ENCODE assay signal across 7 mouse cellular contexts in genomic region chr2:38338990-38339909, GRCm38 (mm10). TPM values are rescaled to one million over a fixed set of nuclear protein-coding genes. Genes with fewer than 3 reads are reported as not detected.
DNase-seq lines count a peak whose midpoint lies in the region; ATAC-seq and TF ChIP-seq lines count a peak whose summit lies in the region.

Gene Lhx2 (plus strand): TSS chr2:38339281.

- intact Hi-C loops in left cerebral cortex, postnatal 10 days (cut with DNase I) = no loop called here

- H3K27ac ChIP-seq in liver, adult 2 months (replicated peaks; ENCODE audit: insufficient read depth, low read depth, low read length) = no peak within 1 kb of the TSS

- no peaks in the 10 kb centered on the region; the same call in 1 of the 2 replicates for H3K4me1 ChIP-seq in liver, adult 2 months (ENCODE audit: control insufficient read depth, insufficient read depth, low read length)

- no peak for TF ChIP-seq POLR2A in liver, adult 2 months (IDR thresholded peaks at IDR 0.05; ENCODE audit: extremely low read depth, insufficient read depth, low read length)

- 1% methylated on average over 74 of the region's 92 CpGs for WGBS in liver, adult 2 months

- TF ChIP-seq CTCF in liver, adult 2 months (IDR thresholded peaks at IDR 0.05; ENCODE audit: low read depth, low read length) = no peak

- H3K36me3 ChIP-seq in liver, adult 2 months (ENCODE audit: control insufficient read depth, insufficient read depth, low read length) = no peaks in the 10 kb centered on the region

- H3K79me2 ChIP-seq in liver, adult 2 months (ENCODE audit: control insufficient read depth, insufficient read depth, low read length) = no peaks in the 10 kb centered on the region

- H3K9ac ChIP-seq in liver, adult 2 months (ENCODE audit: low read depth, low read length) = peak within 1 kb of the TSS; percentile 63

- DNase-seq in liver, adult 2 months (ENCODE audit: extremely low read depth, low read depth, low spot score) = no peak
- DNase-seq in liver = no peak
- DNase-seq in left cerebral cortex, postnatal 10 days (ENCODE audit: extremely low spot score in 1 of 2, low spot score in 2 of 2) = peak in 1 of 2 experiments; percentile 64
- peak; percentile 74 for DNase-seq in neural tube, embryonic 10.5 days (ENCODE audit: extremely low spot score, low spot score)
- DNase-seq in urinary bladder, postnatal 25 days (ENCODE audit: low spot score) = no peak

- peaks cover 29% of the 10 kb centered on the region for H3K27me3 ChIP-seq in liver, adult 2 months (ENCODE audit: control insufficient read depth, insufficient read depth, low read length)

- peak within 1 kb of the TSS; percentile 59 for H3K4me3 ChIP-seq in liver, adult 2 months (ENCODE audit: insufficient read depth, low read depth, low read length)

- 0 out of 2 replicates have a peak, but pooled peaks have one; percentile 13 for ATAC-seq in common myeloid progenitor, adult 5-6 weeks (replicated peaks; ENCODE audit: low read depth, poor library complexity, severe bottlenecking)
- ATAC-seq in granulocyte monocyte progenitor cell, adult 5-6 weeks (replicated peaks; ENCODE audit: poor library complexity, severe bottlenecking) = peak; percentile 25

RNA-seq across cellular contexts. Expression of gene Lhx2, which starts in this region (rescaled TPM):
- 1.3 and 3.6 TPM in 2 replicates for total RNA-seq in liver, adult 2 months (2014; rRNA removed)
- 4.6 and 5.4 TPM in 2 replicates for polyA plus RNA-seq in liver, adult 2 months (2012; rRNA removed)
- total RNA-seq in common myeloid progenitor, adult 5-6 weeks (2017) = not detected in 2 replicates
- not detected in 2 replicates for total RNA-seq in granulocyte monocyte progenitor cell, adult 5-6 weeks (2014; fragmentation: Nextera tagmentation)
- total RNA-seq in granulocyte monocyte progenitor cell, adult 5-6 weeks (2017) = not detected in 2 replicates
- total RNA-seq in left cerebral cortex, postnatal 10 days (2021) = 10 to 100 TPM; 76.1 to 77.7 TPM

Comparison
In these comparisons a context has a peak if more than half of its experiments do, and no peak if none do; other contexts are left out.
1. RNA of gene Lhx2 (total RNA-seq): 76.1 to 77.7 TPM in left cerebral cortex, postnatal 10 days; 1.3 to 3.6 TPM in liver, adult 2 months, not detected in common myeloid progenitor, adult 5-6 weeks and not detected in granulocyte monocyte progenitor cell, adult 5-6 weeks; every median in the first group is over 10 times any median in the second.
2. Peak in ATAC-seq in common myeloid progenitor, adult 5-6 weeks; RNA of the gene not detected or under 1 TPM.
3. Peak in ATAC-seq in granulocyte monocyte progenitor cell, adult 5-6 weeks; RNA of the gene not detected or under 1 TPM.